Mouse (Mus musculus): ENCODE results near the gene AC134908.4. TPM values are rescaled to one million over a fixed set of nuclear protein-coding genes. Genes with fewer than 3 reads are reported as not detected.
"Not testable (repeated sequence)": the region's sequence is repeated elsewhere in the genome, so short reads cannot be mapped to it uniquely, and the experiment has no call there.

Gene AC134908.4
- total RNA-seq, 2 experiments from 2014 or later: 1.4 to 1.9 TPM

DNA sequence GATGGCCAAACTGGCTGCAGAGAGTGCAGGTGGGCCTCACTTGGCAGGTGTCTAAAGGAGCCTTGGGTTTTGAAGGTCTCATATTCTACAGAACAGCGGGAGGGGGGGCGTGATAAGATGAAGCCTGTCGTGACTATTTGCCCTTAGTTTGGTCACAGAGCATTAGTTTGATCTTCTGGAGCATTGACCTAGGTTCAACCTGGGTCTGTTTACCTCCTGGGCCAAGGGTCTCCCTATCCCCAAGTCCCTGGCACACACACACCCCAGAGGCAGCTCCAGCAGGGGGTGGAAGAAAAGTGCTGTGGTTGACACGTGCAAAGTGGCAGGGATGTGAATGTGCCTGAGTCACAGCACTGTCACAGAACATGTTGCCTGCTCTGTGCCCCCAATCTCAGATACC, 15.4 kb upstream of the AC134908.4 start:
- DNase-seq (ENCODE audit: low spot score in 2 of 2): no peak
- Histone ChIP-seq H3K4me3 (peak overlapping the region; percentile 89), H3K27ac (peak overlapping the region; percentile 93)
- no peak for TF ChIP-seq CTCF (conservative IDR thresholded peaks at IDR 0.05)

GRCm38 (mm10) chr17:25809606-25810340, 14.3 kb upstream of the AC134908.4 start:
- peak overlapping the region; percentile 93 for H3K27ac ChIP-seq
- TF ChIP-seq CTCF (conservative IDR thresholded peaks at IDR 0.05): no peak
- H3K4me3 ChIP-seq: peak overlapping the region; percentile 89
- no peak for DNase-seq (ENCODE audit: low spot score in 2 of 2)

GRCm38 (mm10) chr17:25808789-25809605, 13.5 kb upstream of the AC134908.4 start, which contains the start of gene Fbxl16:
Gene Fbxl16 (plus strand): TSS chr17:25809085.
- Histone ChIP-seq H3K27ac (peak within 1 kb of the TSS; percentile 93), H3K4me3 (peak within 1 kb of the TSS; percentile 89)
- DNase-seq (ENCODE audit: low spot score in 2 of 2): peak; percentile 91 to 92
- TF ChIP-seq CTCF (conservative IDR thresholded peaks at IDR 0.05): peak; percentile 73

DNA sequence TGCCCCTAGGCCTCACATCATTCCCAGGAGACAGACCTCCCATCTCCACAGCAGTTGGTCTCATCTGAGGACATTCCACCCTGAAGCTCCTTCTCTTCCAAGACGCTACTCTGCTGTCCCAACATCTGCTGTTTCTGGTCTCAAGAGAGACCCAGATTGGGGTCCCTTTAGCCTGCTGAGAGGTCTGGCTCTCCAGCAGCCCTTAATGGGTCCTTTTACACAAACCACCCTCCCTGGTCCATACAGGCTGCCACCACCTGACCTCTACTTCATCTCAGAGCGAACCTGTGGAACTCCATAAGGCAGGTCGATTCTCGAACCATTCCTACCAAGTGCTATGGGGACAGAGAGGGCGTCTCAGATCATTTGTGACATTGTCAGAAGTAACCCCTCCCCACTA, 12.6 kb upstream of the AC134908.4 start:
- peak overlapping the region; percentile 89; the same call in 1 of the 2 replicates for H3K4me3 ChIP-seq
- no peak for TF ChIP-seq CTCF (conservative IDR thresholded peaks at IDR 0.05)
- H3K27ac ChIP-seq: peak overlapping the region; percentile 93; the same call in 1 of the 2 replicates
- no peak for DNase-seq (ENCODE audit: low spot score in 2 of 2)

DNA sequence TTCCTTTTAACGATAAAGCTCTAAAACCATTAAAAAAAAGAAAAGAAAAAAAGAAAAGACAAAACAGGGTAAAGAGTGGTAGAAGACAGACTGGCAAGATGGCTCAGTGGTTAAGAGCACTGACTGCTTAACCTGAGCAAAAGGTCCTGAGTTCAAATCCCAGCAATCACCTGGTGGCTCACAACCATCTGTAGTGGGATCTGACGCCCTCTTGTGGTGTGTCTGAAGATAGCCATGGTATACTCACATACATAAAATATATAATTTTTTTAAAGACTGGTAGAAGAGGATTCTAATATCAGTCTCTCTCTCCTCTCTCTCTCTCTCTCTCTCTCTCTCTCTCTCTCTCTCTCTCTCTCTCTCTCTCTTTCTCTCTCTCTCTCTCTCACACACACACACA, 12.0 kb upstream of the AC134908.4 start:
- not testable (repeated sequence) for H3K4me3 ChIP-seq; DNase-seq (ENCODE audit: low spot score in 2 of 2); H3K27ac ChIP-seq
- peak; percentile 61 for TF ChIP-seq CTCF (conservative IDR thresholded peaks at IDR 0.05)

DNA sequence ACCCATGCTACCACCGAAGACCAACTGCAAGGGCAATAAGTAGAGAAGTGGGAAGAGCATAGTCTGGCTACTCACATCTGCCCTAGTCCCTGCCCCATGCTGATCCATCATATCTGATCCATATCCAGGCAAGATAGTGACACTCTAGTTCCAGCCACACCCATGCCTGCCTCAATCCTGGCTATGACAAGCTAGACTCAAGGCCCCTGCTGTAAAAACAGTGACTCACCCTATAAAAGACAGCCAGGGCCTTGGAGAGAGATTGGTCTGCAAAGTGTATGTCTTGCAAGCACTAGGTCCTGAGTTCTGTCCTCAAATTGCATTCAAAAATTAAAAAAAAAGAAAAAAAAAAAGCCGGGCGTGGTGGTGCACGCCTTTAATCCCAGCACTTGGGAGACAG, 11.0 kb upstream of the AC134908.4 start:
- no peak for DNase-seq (ENCODE audit: low spot score in 2 of 2)
- no peak for TF ChIP-seq CTCF (conservative IDR thresholded peaks at IDR 0.05)
- Histone ChIP-seq H3K27ac (no peak overlapping the region), H3K4me3 (no peak overlapping the region)

DNA sequence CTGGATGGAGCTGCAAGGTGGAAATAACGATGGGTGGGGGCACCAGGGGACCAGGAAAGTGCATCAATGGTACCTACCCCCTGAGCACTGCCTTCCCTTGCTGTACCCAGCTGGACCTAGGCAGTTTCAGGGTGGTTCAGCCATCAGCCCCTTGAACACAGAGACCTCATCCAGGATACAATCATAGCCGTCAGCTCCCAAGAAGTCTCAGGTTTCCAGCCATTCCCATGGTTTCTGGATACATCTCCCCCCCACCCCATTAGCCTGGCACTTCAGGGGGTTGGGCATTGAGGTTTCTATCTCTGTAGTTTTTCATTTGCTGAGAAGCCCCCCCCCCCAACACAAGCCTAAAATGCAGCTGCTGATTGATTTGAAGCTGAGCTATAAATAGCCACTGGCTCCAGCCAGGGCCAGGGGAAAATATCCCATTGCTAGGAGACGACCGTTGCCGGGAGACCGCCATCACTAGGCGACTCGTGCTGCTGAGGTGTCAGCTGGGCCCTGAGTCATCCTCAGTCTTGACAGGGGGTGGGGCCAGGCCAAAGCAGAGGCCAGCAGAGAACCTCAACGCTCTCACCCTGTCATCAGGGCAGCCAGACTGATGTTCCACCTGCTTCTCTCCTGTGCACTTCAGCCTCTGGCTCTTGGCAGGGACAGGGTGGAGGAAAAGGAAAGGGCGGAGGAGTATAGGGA, 7.5 kb upstream of the AC134908.4 start:
- Histone ChIP-seq H3K27ac (peak overlapping the region; percentile 99), H3K4me3 (peak overlapping the region; percentile 50)
- no peak for TF ChIP-seq CTCF (conservative IDR thresholded peaks at IDR 0.05)
- peak; percentile 86 to 94 for DNase-seq (ENCODE audit: low spot score in 2 of 2)

GRCm38 (mm10) chr17:25801029-25801428, 5.6 kb upstream of the AC134908.4 start:
- Histone ChIP-seq H3K27ac (peak overlapping the region; percentile 99), H3K4me3 (no peak overlapping the region)
- DNase-seq (ENCODE audit: low spot score in 2 of 2): peak; percentile 75 to 77
- peak; percentile 95 for TF ChIP-seq CTCF (conservative IDR thresholded peaks at IDR 0.05)

GRCm38 (mm10) chr17:25796951-25797369, 1.5 kb upstream of the AC134908.4 start, which contains the start of gene Metrn:
Gene Metrn (minus strand): TSS chr17:25797136.
- peak within 1 kb of the TSS; percentile 95 for H3K27ac ChIP-seq

GRCm38 (mm10) chr17:25796211-25796771, 832 bp upstream of the AC134908.4 start:
- no peak for TF ChIP-seq CTCF (conservative IDR thresholded peaks at IDR 0.05)
- peak overlapping the region; percentile 95 for H3K27ac ChIP-seq
- peak overlapping the region; percentile 64 for H3K4me3 ChIP-seq
- DNase-seq (ENCODE audit: low spot score in 2 of 2): no peak

More at GRCm38 (mm10) chr17:25796951-25797369, 1.5 kb upstream of the AC134908.4 start, which contains the start of gene Metrn:
- peak; percentile 73 to 74 for DNase-seq (ENCODE audit: low spot score in 2 of 2)
- H3K4me3 ChIP-seq: peak within 1 kb of the TSS; percentile 64
- no peak for TF ChIP-seq CTCF (conservative IDR thresholded peaks at IDR 0.05)

- no peak for DNase-seq (ENCODE audit: low spot score in 2 of 2)
- TF ChIP-seq CTCF (conservative IDR thresholded peaks at IDR 0.05): no peak
- Histone ChIP-seq H3K4me3 (peak overlapping the region; percentile 41), H3K27ac (peak overlapping the region; percentile 95)
Measured at GRCm38 (mm10) chr17:25794998-25795397, 461 bp downstream of the AC134908.4 start.

DNA sequence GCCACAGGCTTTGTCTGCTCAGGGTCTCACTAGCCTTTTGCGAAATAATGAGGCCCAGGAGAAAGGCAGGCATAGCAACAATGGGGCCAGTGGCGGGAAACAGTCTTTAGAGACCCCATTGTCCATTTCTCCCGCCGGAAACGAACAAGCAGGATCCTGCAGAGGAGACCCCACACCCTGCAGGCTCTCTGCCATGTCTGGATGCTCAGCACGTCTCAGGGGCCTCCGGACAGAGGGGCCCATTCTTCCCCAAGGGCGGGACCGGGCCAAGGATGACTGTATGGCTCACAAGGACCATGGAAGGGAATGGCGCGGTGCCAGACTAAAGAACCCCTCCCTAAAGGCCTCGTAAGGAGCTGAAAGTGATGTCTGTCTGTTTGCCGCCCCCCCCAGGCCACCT, 1.3 kb downstream of the AC134908.4 start:
- DNase-seq (ENCODE audit: low spot score in 2 of 2): no peak
- H3K27ac ChIP-seq: peak overlapping the region; percentile 95
- no peak overlapping the region; the same call in 1 of the 2 replicates for H3K4me3 ChIP-seq
- no peak for TF ChIP-seq CTCF (conservative IDR thresholded peaks at IDR 0.05)
